Mouse (Mus musculus): ENCODE measurements around the gene Hist1h4k.

- TF ChIP-seq CTCF (IDR thresholded peaks at IDR 0.05; ENCODE audit: borderline replicate concordance, extremely low read depth, insufficient read depth, insufficient read length) (no peak), POLR2A (IDR thresholded peaks at IDR 0.05; ENCODE audit: borderline replicate concordance, extremely low read depth, insufficient read depth, insufficient read length, poor library complexity, severe bottlenecking) (no peak)
Measured at GRCm38 (mm10) chr13:21711698-21712097, 38.6 kb downstream of the Hist1h4k start.
